Mouse (Mus musculus): Measurements from ENCODE around the gene Fau. TPM values are rescaled to one million over a fixed set of nuclear protein-coding genes. Genes with fewer than 3 reads are reported as not detected.

Fau gene
- total and polyA plus RNA-seq, 3 experiments = 2,413 to 2,967 TPM; not detected in 1

DNA sequence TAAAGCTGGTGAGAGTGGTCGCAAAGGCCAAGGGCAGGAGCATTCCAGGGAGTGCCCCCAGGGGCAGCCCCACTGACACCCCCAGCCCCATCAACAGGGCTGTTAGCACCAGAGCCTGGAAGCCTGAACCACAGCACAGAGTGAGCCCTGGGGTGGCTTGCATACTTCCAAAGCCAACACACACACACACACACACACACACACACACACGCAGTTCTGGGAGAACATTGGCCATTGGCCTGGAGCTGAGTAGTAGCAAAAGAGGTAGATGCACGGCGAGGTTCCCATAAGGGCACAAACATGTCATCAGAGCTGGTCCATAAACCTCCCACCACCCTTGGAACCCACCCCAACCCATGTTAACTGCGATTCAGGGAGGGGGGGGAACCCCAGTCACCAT, 8.9 kb downstream of the Fau start:
- Histone ChIP-seq H3K27me3 (ENCODE audit: control insufficient read depth in 1 of 2, insufficient read depth in 2 of 2, low read length in 2 of 2) (no peaks in the 10 kb centered on the region), H3K9ac (ENCODE audit: control insufficient read depth, low read depth, low read length, poor library complexity, severe bottlenecking) (peak overlapping the region; percentile 75), H3K27ac (ENCODE audit: control insufficient read depth, low read depth, low read length) (no peak overlapping the region), H3K4me3 (ENCODE audit: control insufficient read depth in 1 of 2, insufficient read depth in 1 of 2, low read depth in 2 of 2, low read length in 2 of 2) (peak overlapping the region; percentile 40 to 49; a peak in 3 of 4 replicates), H3K4me1 (ENCODE audit: control insufficient read depth in 1 of 2, insufficient read depth in 2 of 2, low read length in 2 of 2) (peaks cover 0 to 13% of the 10 kb centered on the region in 2 experiments; a peak in 3 of 4 replicates), H3K9me3 (replicated peaks; ENCODE audit: insufficient read depth, low read length) (no peaks in the 10 kb centered on the region), H3K36me3 (ENCODE audit: control insufficient read depth in 1 of 2, insufficient read depth in 2 of 2, low read length in 2 of 2) (peaks cover 0 to 6% of the 10 kb centered on the region in 2 experiments; a peak in 1 of 4 replicates), H3K79me2 (ENCODE audit: control insufficient read depth, insufficient read depth, low read length, poor library complexity) (peaks cover 12% of the 10 kb centered on the region)
- no peak for DNase-seq (ENCODE audit: low read depth, low spot score)
- no peak for TF ChIP-seq POLR2A (IDR thresholded peaks at IDR 0.05; ENCODE audit: control insufficient read depth in 1 of 2, insufficient read depth in 1 of 2, low read depth in 1 of 2, low read length in 2 of 2, poor library complexity in 1 of 2)
- no peak for TF ChIP-seq CHD1 (IDR thresholded peaks at IDR 0.05; ENCODE audit: low read depth, low read length)
- TF ChIP-seq TBP (IDR thresholded peaks at IDR 0.05; ENCODE audit: low read depth, low read length) = no peak
- no peak for TF ChIP-seq JUND (IDR thresholded peaks at IDR 0.05; ENCODE audit: low read depth, low read length)
- no peak for TF ChIP-seq CHD2 (IDR thresholded peaks at IDR 0.05; ENCODE audit: low read length)
- no peak for TF ChIP-seq GATA1 (IDR thresholded peaks at IDR 0.05; ENCODE audit: low read depth, low read length)
- no peak for TF ChIP-seq SIN3A (IDR thresholded peaks at IDR 0.05; ENCODE audit: low read length)
- TF ChIP-seq MYB (IDR thresholded peaks at IDR 0.05; ENCODE audit: low read depth, low read length) = no peak
- TF ChIP-seq ELF1 (IDR thresholded peaks at IDR 0.05; ENCODE audit: low read depth, low read length) = 0 out of 2 replicates have a peak, but pooled peaks have one; percentile 18
- TF ChIP-seq BHLHE40 (IDR thresholded peaks at IDR 0.05; ENCODE audit: borderline replicate concordance, low read depth, low read length) = 0 out of 2 replicates have a peak, but pooled peaks have one; percentile 9
- no peak for TF ChIP-seq MXI1 (IDR thresholded peaks at IDR 0.05; ENCODE audit: low read depth, low read length)

DNA sequence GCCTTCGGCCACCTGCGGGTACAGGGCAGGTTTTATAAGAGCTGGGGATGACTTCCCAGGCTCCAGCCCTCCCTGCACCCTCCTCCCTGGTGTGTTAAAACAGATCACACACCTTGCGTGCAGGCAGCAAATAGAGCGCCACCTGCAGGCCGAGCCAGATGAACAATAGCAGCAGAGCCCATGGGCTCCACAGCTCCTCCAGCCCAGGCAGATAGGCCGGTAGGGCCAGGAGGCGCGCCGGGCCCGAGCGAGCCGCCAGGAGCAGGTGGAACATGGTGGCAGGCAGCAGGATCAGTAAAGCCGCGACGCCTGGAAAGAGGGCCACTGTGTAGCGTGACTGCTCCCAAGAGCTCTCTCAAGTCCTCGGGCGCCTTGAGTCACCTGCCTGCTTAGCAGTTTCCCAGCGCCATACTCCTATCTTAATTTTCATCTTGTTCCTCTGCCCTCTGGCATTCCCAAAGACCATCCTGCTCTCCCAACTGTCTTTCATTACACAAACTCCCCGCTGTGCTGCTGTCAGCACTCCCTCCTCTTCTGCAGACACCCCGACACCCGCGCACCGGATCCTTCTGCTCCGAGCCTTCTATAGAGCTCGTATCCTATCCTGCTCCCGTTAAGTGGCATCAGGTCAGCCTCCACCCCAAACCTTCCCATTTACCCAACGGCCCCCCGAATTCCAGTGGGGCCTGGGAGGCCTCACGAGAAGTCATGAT, 9.5 kb downstream of the Fau start:
- H3K36me3 ChIP-seq (ENCODE audit: control insufficient read depth in 1 of 2, insufficient read depth in 2 of 2, low read length in 2 of 2) = peaks cover 0 to 6% of the 10 kb centered on the region in 2 experiments; a peak in 1 of 4 replicates
- DNase-seq (ENCODE audit: low read depth, low spot score) = peak; percentile 93

More for the DNA sequence above, 9.5 kb downstream of the Fau start:
- TF ChIP-seq GATA1 (IDR thresholded peaks at IDR 0.05; ENCODE audit: low read depth, low read length) = no peak
- TF ChIP-seq TBP (IDR thresholded peaks at IDR 0.05; ENCODE audit: low read depth, low read length) = no peak
- peak; percentile 67 for TF ChIP-seq SMC3 (IDR thresholded peaks at IDR 0.05; ENCODE audit: low read depth, low read length)
- no peak for TF ChIP-seq ZMIZ1 (IDR thresholded peaks at IDR 0.05; ENCODE audit: low read depth, low read length)
- peak; percentile 28 for TF ChIP-seq RAD21 (IDR thresholded peaks at IDR 0.05; ENCODE audit: low read depth, low read length)
- no peak for TF ChIP-seq TCF12 (IDR thresholded peaks at IDR 0.05; ENCODE audit: low read depth, low read length)
- TF ChIP-seq MAZ (IDR thresholded peaks at IDR 0.05; ENCODE audit: low read depth, low read length) = peak; percentile 46
- peak; percentile 41; the same call in 1 of the 2 replicates for TF ChIP-seq MYC (IDR thresholded peaks at IDR 0.05; ENCODE audit: low read depth, low read length)
- TF ChIP-seq SIN3A (IDR thresholded peaks at IDR 0.05; ENCODE audit: low read length) = peak; percentile 49
- peak; percentile 75 to 95 (median 92) for TF ChIP-seq CTCF (IDR thresholded peaks at IDR 0.05 in 2 of 3, conservative IDR thresholded peaks at IDR 0.05 in 1 of 3; ENCODE audit: control insufficient read depth in 1 of 3, insufficient read depth in 1 of 3, low read depth in 2 of 3, low read length in 3 of 3, poor library complexity in 1 of 3, severe bottlenecking in 1 of 3)
- no peak for TF ChIP-seq CHD1 (IDR thresholded peaks at IDR 0.05; ENCODE audit: low read depth, low read length)
- TF ChIP-seq CHD2 (IDR thresholded peaks at IDR 0.05; ENCODE audit: low read length) = no peak
- no peak for TF ChIP-seq POLR2AphosphoS5 (IDR thresholded peaks at IDR 0.05; ENCODE audit: borderline replicate concordance, low read depth, low read length)
- no peak for TF ChIP-seq BHLHE40 (IDR thresholded peaks at IDR 0.05; ENCODE audit: borderline replicate concordance, low read depth, low read length)
- TF ChIP-seq MEF2A (IDR thresholded peaks at IDR 0.05; ENCODE audit: extremely low read depth, insufficient replicate concordance, low read depth, low read length, poor library complexity, severe bottlenecking) = no peak
- TF ChIP-seq MAFK (IDR thresholded peaks at IDR 0.05; ENCODE audit: borderline replicate concordance, low read depth, low read length) = no peak
- no peak for TF ChIP-seq POLR2A (IDR thresholded peaks at IDR 0.05; ENCODE audit: control insufficient read depth in 1 of 2, insufficient read depth in 1 of 2, low read depth in 1 of 2, low read length in 2 of 2, poor library complexity in 1 of 2)
- TF ChIP-seq UBTF (IDR thresholded peaks at IDR 0.05; ENCODE audit: borderline replicate concordance, insufficient read depth, low read depth, low read length) = peak; percentile 45; the same call in 1 of the 2 replicates
- TF ChIP-seq JUND (IDR thresholded peaks at IDR 0.05; ENCODE audit: low read depth, low read length) = no peak
- TF ChIP-seq HCFC1 (IDR thresholded peaks at IDR 0.05; ENCODE audit: low read depth, low read length) = peak; percentile 20
- TF ChIP-seq MAX (IDR thresholded peaks at IDR 0.05; ENCODE audit: low read length) = no peak
- no peak for TF ChIP-seq USF2 (IDR thresholded peaks at IDR 0.05; ENCODE audit: borderline replicate concordance in 1 of 2, insufficient read depth in 1 of 2, low read depth in 1 of 2, low read length in 2 of 2)
- no peak for TF ChIP-seq RCOR1 (IDR thresholded peaks at IDR 0.05; ENCODE audit: low read depth, low read length)
- Histone ChIP-seq H3K4me3 (ENCODE audit: control insufficient read depth in 1 of 2, insufficient read depth in 1 of 2, low read depth in 2 of 2, low read length in 2 of 2) (peak overlapping the region; percentile 49 to 73), H3K9me3 (replicated peaks; ENCODE audit: insufficient read depth, low read length) (no peaks in the 10 kb centered on the region), H3K27ac (ENCODE audit: control insufficient read depth, low read depth, low read length) (peak overlapping the region; percentile 15), H3K9ac (ENCODE audit: control insufficient read depth, low read depth, low read length, poor library complexity, severe bottlenecking) (peak overlapping the region; percentile 75), H3K27me3 (ENCODE audit: control insufficient read depth in 1 of 2, insufficient read depth in 2 of 2, low read length in 2 of 2) (no peaks in the 10 kb centered on the region), H3K4me1 (ENCODE audit: control insufficient read depth in 1 of 2, insufficient read depth in 2 of 2, low read length in 2 of 2) (peaks cover 0 to 12% of the 10 kb centered on the region in 2 experiments; a peak in 3 of 4 replicates), H3K79me2 (ENCODE audit: control insufficient read depth, insufficient read depth, low read length, poor library complexity) (peaks cover 6% of the 10 kb centered on the region)
